Mouse (Mus musculus) left cerebral cortex, postnatal 14 days (tissue): ENCODE results near the gene Il16. TPM values are rescaled to one million over a fixed set of nuclear protein-coding genes. Genes with fewer than 3 reads are reported as not detected.
A peak's percentile ranks its signal among the peaks of the same experiment; 100 is the strongest.

Experiments
- DNase-seq, 2 experiments: peaks; one replicate each; pipeline ENCODE4 v3.0.0; 2021 to 2022; ENCODE audit warnings: low spot score in 2 of 2, mixed read lengths in 1 of 2
- intact Hi-C: fragments of 180-260 bp; cut with DNase I; formaldehyde crosslinking; loops from one replicate; pipeline ENCODE4 v1.15.1; 2025
- total RNA-seq, 2 experiments: library from RNA; stranded (reverse); gene quantifications; 2 replicates each; pipeline ENCODE4 v1.2.3; 2021

Il16 gene
- total RNA-seq, 2 experiments from 2014 or later = 3.0 to 3.2 TPM

DNA sequence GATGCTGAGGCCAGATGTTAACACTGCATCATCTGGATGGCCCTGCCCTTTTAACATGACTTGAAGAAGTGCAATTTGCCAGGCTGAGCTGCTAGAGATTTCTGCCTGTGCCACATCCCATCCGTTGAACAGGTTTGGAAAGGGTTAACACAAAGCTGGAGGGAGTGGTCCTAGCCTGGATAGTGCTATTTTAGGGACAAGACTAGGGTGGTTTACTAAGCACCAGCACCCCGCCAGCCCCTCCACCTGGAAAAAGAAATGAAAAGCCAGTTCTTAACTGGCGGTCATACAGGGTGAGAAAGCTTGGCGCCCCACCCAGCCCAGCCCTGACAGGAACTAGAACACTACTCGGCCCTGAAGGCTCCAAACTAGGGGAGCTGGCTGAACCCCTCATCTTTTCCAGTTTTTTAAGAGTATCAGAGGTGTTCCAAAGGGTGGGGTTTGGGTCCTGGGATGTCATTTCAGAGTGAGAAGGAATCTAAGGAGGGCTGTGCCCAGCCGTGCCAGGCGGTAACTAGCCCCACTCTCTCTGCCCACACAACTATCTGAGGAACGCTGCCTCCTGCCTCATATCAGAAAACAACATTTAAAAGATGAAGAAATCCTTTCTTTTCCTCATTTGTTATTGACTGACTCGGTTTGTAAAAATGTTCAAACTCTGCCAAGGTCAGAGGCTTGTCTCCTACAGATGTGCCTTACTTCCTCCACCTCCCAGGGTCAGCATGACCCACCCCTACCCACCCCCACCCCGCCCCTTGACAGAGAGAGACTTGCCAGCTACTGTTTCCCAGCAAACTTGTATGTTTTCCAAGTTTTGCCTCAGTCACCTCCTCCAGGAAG lies 6.7 kb downstream of the Il16 start:
- no peak for DNase-seq
- intact Hi-C loops = no loop called here

DNA sequence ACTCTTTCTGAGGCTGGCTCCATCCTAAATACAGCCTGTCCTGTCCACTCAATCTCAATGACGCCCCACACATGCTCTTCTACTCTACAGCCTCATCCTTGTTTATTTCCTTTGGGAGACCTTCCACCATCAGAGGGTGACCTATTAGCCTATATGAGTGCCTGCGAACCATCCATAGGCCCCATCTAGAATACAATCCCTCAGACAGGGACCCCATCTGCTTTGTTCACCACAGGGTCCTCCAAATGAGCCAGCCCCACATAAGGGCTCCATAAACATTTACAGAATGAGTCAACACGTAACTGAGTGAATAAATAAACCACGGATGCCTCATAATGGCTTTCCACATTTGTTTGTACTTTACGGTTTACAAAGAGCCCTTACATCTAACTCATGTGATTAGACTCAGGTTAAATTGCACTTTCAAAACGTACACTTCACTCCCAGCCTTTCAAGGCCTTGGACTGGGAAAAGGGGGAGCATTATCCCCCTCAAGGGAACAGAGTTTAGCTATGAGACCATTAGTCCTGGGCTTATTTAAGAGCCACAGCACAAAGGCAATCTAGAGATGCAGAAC lies 7.5 kb downstream of the Il16 start:
- intact Hi-C loops = no loop called here
- DNase-seq = no peak

GRCm38 (mm10) chr7:83736341-83737115 lies 9.0 kb downstream of the Il16 start:
- intact Hi-C loops = no loop called here

GRCm38 (mm10) chr7:83735108-83735781 lies 10.3 kb downstream of the Il16 start:
- no peak for DNase-seq
- intact Hi-C loops = no loop called here

More at GRCm38 (mm10) chr7:83736341-83737115, 9.0 kb downstream of the Il16 start:
- no peak for DNase-seq

DNA sequence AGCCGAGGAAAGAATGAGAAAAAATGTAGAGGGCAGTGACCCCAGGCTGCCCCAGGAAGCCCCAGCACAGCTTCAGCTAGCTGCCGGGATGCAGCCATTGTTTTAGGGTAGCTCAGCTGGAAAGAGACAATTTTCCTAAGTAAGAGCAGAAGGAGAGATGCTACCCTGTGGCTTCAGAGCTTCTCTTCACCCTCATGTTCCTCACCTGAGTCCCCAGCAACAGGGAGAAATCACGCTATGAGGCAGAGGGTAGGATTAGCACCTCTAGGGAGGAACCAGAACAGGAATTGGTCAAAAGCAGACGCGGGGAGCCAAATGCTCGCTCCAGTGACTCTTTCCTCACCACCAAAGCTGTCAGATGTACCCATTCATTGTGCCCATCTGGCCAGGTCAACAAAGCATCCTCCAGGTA lies 10.8 kb downstream of the Il16 start:
- intact Hi-C loops = no loop called here
- DNase-seq = no peak

- intact Hi-C loops = no loop called here
- no peak for DNase-seq
Measured at GRCm38 (mm10) chr7:83734246-83734645, 11.3 kb downstream of the Il16 start.

DNA sequence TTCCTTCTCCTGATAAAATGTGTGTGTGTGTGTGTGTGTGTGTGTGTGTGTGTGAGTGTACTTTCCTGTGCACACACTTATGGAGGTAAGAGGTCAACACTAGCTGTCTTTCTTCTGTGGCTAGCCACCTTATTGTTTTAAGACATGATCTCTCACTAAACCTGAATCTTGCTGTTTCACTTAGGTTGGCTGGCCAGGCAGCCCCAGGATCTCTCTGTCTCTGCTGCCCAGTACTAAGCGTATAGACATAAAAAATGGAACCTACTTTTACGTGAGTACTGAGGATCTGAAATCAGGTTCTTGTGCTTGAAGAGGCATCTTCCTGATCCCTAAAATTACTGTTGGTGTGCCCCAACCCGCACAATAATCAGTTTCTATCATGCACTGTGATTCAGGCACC lies 12.7 kb downstream of the Il16 start:
- intact Hi-C loops = no loop called here
- DNase-seq = no peak

DNA sequence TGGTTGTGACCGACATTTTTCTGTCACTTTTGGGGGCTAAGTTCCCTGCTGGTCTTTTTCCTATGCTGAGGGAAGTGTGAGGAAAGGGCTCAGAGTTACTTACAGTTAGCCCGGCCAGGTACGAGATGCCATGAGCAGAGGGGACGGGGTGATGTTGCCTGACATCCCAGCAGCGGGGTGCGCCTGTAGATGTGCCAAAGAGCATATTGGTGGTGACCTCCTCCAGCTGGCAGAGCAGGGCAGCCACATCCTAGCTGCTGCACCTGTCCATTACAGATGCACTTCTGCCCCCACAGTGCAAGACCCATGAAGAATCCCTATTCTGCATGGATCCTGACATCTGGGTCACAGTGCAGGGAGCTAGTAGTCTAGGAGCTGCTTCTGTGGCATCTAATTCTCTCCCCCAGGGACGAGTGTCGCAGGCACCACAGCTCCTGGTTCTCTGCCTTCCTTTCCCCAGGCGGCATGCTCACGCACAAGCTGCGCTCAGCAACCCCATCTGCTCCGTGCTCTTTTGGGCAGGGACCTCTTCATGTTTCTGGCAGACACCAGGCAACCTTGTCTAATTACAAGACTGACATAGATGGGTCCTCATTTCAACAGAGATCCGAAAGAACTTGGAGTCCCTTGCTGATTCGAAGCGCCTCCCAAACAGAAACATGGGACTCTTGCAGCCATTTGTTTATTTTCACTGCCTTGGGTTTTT lies 13.4 kb downstream of the Il16 start:
- no peak for DNase-seq

DNA sequence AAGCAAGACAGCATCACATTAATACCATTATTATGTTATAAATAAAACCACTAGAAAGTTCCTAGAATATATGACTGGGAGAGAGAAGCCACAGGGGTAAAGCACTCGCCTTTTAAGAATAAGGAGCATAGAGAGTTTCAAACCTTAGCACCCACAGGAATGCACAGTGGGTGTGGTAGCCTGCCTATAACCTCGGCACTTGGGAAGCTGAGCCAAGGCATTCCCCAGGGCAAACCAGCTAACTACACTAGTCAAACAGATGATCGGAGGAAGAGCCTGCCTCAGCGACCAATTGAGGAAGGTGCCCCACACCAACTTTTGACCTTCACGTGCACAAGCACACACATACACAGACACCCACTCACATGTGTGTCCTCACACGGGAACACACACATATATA lies 14.2 kb downstream of the Il16 start:
- DNase-seq = no peak
- intact Hi-C loops = no loop called here

More for the DNA sequence above, 13.4 kb downstream of the Il16 start:
- intact Hi-C loops = no loop called here

DNA sequence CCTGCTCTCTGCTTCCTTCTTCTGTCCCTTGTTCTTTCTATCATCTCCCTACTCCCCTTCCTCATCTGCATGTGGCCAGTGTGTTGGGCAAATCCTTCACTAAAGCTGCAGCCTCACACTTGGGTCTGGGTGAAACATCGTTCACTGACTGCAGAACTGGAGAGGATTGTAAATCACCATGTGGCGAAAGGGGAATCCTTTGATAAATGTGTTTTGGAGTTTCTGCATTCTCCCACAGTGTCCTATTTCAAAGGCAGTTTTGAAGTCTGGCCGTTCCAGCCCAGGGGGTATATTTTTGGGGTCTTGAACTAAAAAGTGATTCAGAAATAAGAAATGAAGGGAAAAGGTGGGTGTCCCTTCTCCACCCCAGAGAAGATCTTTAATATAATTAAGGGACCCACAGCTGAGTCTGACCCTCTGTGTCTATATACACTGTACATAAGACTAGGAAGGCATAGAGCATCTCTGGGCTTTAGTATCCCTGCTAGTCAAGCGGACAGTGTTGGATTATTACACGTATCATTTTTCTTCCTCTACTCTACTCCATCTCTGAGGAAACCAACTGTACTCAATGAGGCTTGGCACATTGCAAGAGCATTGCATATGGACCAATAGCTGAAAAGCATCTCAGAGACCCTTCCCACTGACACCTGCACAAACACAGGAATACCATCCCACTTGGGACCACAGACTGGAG lies 18.4 kb downstream of the Il16 start:
- DNase-seq = no peak
- intact Hi-C loops = no loop called here

DNA sequence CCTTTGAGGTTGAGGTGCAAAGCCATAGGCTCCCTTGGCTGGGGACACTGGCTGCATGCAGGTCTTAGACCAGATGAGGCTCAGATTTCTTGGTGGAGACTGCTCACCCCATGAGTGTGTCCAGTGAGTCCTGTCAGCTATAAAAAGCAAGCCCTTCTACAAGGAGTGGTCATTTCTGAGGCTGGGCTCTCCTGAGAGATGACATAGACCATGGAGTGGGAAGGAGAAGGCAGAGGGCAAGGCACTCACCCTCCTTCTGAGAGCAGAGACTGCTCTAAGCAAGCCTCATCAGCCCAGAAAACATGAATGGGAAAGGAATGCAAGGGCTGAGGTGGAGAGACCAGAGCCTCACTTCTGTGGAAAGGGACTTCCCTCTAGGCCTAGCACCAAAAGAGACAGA lies 19.7 kb downstream of the Il16 start:
- intact Hi-C loops = no loop called here
- DNase-seq = no peak

DNA sequence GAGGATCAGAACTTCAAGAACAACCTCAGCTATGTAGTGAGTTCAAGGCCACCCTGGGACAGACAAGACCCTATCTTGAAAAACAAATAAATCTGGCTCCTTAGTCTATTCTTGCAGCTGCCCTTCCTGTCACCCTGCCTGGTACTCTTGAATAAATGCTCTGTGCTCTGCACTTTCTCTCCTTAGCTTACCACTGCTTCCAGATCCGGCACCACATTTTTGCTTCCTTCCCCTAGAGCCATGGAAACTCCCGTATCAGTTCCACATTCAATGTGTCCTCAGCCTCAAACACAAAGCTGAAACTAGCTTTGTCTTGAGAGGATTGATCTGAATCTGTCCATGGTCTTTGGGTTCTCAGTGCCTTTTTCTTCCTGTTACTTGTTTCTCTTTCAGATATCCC lies 21.0 kb downstream of the Il16 start:
- DNase-seq = no peak
- intact Hi-C loops = no loop called here

DNA sequence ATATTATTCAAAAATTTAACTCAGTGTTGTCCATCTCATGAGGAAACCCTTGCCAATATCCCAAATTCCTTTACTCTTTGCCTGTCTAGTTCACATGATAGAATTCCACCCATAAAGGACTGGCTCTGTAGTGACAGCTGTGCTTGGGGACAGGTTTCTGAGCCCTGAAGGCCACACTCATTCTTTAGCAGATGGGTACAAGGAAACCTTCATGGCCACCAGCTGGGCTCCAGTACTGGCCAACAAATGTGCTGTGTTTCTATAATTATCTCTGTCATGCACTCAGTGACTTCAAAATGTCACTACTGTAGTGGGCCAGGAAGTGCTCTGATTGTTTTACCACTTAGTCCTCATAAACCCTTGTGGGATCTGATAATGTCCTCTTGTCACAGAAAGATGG lies 21.6 kb downstream of the Il16 start:
- DNase-seq = no peak
- intact Hi-C loops = no loop called here

DNA sequence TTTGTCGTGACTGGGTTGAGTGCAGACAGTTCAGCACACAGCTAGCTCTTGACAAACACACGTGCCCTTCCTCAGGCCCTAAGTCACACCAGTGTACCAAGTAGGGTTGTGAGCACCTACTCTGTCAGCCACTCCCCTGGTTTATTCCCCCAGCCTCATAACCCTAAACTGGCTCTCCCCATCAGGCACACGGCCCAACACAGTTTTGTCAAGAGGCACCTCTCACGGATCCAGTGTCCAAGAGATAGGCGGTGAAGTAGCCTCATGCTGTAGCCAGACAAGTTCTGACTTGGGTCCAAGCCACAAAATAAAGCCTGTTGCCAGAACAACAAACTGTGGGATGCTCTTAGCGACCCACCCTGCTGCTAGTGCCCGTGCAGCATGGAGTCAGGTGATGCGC lies 22.3 kb downstream of the Il16 start:
- intact Hi-C loops = no loop called here
- DNase-seq = no peak

- no peak for DNase-seq
- intact Hi-C loops = no loop called here
Measured at GRCm38 (mm10) chr7:83722485-83722884, 23.0 kb downstream of the Il16 start.

DNA sequence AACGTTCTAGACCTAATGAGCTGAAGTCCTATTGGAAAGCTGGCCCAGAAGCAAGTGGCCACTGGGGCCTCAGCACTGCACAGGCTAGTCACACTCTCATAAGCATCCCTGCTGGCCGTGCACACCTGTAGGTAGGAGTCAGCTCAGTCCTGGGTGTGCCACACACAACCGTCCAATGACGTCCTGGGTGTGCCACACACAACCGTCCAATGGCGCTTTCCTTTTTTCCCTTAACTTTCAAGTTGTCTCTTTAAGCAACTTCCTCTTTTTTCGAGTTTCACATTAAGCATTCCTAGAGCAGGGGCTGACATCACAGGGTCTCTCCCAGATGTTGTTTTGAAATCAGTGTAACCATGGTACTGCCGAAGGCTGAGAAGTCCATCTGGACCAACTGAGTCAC lies 25.3 kb downstream of the Il16 start:
- no peak for DNase-seq
- intact Hi-C loops = no loop called here

DNA sequence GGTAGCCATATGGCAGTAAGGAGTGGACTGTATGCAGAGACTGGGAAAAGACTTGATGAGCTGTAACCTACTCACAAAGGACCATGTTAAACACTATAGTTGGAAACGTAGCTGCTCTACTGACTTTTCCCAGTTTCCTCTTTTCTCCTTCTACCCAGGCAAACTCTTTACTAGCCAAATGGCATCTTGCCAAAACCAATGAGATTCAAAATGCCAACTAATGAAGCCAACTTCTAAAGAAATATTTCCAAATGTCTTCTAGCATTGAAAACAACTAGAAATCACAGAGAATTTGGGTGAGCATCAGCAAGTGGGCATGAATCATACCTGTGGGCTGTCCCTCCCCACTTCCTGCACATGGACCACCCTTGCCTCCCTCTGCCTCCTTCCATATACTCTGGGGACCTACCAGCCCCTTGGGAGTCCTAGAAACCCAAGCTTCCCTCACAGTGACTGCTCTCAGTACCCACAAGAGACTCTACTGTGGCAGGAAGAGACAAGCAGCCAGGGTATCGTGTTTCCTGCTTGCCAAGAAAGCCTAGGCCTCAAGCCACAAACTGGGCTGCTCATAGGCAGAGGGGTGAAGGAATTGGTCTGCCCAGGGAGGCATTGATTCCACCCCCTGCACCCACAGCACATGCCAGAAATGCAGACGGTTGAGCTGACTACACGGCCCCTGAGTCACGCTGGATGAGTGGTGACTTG lies 28.4 kb downstream of the Il16 start:
- DNase-seq = peak in 1 of 2 experiments; percentile 19
- intact Hi-C loops = no loop called here

- DNase-seq = no peak
- intact Hi-C loops = no loop called here
Measured at GRCm38 (mm10) chr7:83713639-83714038, 31.9 kb downstream of the Il16 start.
